Mouse (Mus musculus) erythroblast, adult 5-6 weeks (primary cell): Measurements from ENCODE around the gene Dmpk. TPM values are rescaled to one million over a fixed set of nuclear protein-coding genes. Genes with fewer than 3 reads are reported as not detected.

Experiments used
- ATAC-seq: replicated peaks from 2 replicates; pipeline ENCODE4 v1.8.0; 2016; ENCODE audit warnings: moderate number of reproducible peaks, mild to moderate bottlenecking, moderate TSS enrichment, inconsistent platforms; ENCODE audit not compliant: poor library complexity, low FRiP score, severe bottlenecking
- total RNA-seq, 2 experiments: library from RNA; stranded (forward) in 1 of 2; stranded (reverse) in 1 of 2; fragments of 150-400 nt in 1 of 2; fragments of 200-764, 138-1000 nt in 1 of 2; gene quantifications; 2 replicates each; pipeline versions ENCODE4 v1.2.3 to v1.2.4; 2015 to 2017; ENCODE audit warnings: low replicate concordance in 2 of 2

Gene Dmpk
- total RNA-seq, 2 experiments from 2014 or later, result 4.3 TPM; not detected in 1

GRCm38 (mm10) chr7:19074494-19074893 lies 9.2 kb upstream of the Dmpk start:
- no peak for ATAC-seq

DNA sequence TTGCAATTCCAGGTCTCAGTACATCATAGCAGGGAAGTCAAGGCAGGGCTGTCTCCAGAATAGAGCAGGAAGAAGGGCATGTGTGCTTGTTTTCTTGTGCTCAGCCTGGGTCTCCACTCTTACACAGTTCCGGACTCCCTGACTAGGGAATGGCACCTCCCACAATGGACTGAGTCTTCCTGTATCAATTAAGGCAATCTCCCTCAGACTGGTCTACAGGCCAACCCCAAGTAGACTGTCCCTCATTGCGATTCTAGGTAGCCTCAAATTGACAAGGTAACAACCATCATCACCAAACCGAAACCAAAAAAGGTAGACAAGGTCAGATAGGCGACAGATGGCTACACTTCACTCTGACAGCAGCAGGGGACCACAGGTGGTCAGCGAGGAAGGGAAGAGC lies 8.4 kb upstream of the Dmpk start:
- no peak for ATAC-seq

- ATAC-seq, result peak; percentile 92
Observed at GRCm38 (mm10) chr7:19075723-19076585, 7.7 kb upstream of the Dmpk start, which contains the start of gene Dmwd. Gene Dmwd, plus strand, starts transcription at chr7:19076227.

DNA sequence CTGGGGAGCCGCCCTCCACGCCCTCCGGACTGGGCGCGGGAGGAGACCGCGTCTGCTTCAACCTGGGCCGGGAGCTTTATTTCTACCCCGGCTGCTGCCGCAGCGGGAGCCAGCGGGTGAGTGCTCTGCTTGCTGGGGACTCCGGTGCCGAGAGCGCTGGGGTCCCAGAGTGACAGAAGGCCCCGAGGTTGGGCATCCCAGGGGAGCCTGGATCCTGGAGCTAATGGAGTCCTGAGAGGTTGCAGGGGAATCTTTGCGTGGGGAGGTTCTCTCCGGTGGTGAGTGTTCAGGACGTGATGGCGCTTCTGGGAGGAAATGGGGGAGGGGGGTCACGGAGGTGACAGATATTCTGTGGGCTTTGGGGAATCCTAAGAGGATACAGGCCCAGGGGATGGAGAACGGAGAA lies 7.1 kb upstream of the Dmpk start:
- ATAC-seq, result peak; percentile 55; the same call in 1 of the 2 replicates

GRCm38 (mm10) chr7:19077761-19078160 lies 5.9 kb upstream of the Dmpk start:
- no peak for ATAC-seq

GRCm38 (mm10) chr7:19078732-19079131 lies 4.9 kb upstream of the Dmpk start:
- ATAC-seq, result no peak

DNA sequence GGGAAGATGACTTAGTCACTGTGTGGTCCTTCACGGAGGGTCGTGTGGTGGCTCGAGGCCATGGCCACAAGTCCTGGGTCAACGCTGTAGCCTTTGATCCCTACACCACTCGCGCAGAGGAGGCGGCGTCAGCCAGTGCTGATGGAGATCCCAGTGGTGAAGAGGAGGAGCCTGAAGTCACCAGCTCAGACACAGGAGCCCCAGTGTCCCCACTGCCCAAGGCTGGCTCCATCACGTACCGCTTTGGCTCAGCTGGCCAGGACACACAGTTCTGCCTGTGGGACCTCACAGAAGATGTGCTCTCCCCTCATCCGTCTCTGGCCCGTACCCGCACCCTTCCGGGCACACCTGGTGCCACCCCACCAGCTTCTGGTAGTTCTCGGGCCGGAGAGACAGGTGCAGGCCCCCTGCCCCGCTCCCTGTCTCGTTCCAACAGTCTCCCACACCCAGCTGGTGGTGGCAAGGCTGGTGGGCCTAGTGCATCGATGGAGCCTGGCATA lies 3.1 kb upstream of the Dmpk start:
- ATAC-seq, result no peak

GRCm38 (mm10) chr7:19082171-19082570 lies 1.5 kb upstream of the Dmpk start:
- ATAC-seq, result no peak

DNA sequence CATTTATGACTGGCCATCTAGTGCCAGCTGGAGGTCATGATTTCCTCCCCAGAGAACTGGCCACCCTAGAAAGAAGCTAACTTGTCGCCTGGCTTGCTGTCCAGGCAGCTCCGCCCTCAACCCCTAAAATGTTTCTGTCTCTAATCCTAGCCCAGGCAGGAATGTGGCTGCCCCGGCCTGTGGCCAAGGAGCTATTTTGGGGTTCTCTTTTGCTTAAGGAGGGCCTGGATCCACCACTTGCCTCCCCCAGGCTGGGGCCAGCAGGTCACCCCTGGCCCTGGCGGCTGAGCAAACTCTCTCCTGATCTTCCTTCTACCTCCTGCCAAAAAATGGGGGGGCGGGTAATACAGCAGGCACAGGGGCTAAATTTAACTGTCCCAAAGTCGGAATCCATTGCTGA lies 553 bp upstream of the Dmpk start:
- no peak for ATAC-seq

- no peak for ATAC-seq
Observed at GRCm38 (mm10) chr7:19084277-19084771, 675 bp downstream of the Dmpk start.

- ATAC-seq, result no peak
Observed at GRCm38 (mm10) chr7:19084921-19085473, 1.3 kb downstream of the Dmpk start.

GRCm38 (mm10) chr7:19085495-19085894 lies 1.8 kb downstream of the Dmpk start:
- no peak for ATAC-seq

DNA sequence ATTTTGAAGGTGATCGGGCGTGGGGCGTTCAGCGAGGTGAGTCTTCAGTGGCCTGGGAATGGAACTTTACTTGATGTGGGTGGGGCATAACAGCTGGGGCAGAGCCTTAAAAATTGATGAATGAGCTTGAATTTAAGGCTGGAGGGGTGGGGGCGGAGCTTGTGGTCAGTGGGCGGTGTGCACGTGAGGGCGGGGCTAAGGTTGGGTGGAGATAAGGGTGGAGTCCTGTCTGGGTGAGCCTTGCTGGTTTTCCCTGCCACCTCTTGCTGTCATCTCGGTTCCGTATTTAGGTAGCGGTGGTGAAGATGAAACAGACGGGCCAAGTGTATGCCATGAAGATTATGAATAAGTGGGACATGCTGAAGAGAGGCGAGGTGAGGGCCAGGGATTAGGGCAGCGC lies 2.4 kb downstream of the Dmpk start:
- peak; percentile 87 for ATAC-seq

GRCm38 (mm10) chr7:19086760-19087159 lies 3.1 kb downstream of the Dmpk start:
- no peak for ATAC-seq

DNA sequence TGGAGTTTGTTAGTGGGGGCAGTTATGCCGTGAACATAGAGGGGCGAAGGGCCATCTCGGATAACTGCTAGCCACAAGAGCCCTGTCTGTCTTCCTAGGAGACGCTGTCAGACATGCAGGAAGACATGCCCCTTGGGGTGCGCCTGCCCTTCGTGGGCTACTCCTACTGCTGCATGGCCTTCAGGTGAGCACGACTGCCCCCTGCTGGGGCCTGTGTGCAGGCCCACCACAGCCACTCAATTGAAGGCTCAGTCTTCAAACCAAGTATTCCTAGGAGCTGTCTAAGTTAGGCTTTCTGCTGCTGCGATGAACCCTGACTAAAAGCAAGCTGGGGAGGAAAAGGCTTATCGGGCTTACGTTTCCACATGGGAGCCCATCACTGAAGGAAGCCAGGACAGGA lies 5.2 kb downstream of the Dmpk start:
- peak; percentile 43; the same call in 1 of the 2 replicates for ATAC-seq

DNA sequence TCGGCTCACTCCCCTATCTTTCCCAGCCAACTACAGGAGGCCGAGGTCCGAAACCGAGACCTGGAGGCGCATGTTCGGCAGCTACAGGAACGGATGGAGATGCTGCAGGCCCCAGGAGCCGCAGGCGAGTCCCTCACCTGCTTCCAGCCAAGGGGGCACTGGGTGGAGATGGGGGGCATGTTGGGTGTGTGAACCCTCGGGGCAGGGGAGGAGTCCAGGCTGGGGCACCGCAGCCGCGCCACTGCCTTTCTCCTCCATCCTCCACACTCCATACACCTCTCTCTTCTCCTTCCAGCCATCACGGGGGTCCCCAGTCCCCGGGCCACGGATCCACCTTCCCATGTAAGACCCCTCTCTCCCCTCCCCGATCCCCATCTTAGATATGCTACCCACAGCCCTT lies 8.3 kb downstream of the Dmpk start:
- no peak for ATAC-seq

DNA sequence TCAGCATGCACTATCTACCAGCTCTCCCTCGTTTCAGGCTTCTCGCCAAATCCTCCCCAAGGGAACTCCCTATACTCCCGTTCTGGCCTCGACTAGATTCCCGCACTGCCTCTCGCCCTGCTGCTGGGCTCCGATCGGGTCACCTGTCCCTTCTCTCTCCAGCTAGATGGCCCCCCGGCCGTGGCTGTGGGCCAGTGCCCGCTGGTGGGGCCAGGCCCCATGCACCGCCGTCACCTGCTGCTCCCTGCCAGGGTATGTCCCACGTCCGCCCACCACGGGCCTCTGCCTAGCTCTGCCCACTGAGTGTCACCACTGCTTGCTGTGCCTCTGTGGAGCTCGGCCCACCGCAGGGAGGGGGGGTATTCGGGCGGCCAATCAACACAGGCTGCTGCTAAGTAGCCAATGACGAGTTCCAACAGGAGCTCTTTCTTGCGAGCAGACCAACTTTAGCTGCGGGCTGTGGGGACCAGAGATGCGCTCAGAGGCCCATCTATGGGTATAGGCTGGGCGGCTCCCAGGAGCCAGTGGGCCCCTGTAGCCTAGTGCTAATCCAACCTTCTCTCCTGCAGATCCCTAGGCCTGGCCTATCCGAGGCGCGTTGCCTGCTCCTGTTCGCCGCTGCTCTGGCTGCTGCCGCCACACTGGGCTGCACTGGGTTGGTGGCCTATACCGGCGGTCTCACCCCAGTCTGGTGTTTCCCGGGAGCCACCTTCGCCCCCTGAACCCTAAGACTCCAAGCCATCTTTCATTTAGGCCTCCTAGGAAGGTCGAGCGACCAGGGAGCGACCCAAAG lies 8.9 kb downstream of the Dmpk start:
- no peak for ATAC-seq

DNA sequence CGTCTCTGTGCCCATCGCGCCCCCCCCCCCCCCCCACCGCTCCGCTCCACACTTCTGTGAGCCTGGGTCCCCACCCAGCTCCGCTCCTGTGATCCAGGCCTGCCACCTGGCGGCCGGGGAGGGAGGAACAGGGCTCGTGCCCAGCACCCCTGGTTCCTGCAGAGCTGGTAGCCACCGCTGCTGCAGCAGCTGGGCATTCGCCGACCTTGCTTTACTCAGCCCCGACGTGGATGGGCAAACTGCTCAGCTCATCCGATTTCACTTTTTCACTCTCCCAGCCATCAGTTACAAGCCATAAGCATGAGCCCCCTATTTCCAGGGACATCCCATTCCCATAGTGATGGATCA lies 9.5 kb downstream of the Dmpk start:
- ATAC-seq, result peak; percentile 81

GRCm38 (mm10) chr7:19093537-19094385 lies 10.1 kb downstream of the Dmpk start:
- ATAC-seq, result peak; percentile 67

- no peak for ATAC-seq
Observed at GRCm38 (mm10) chr7:19094471-19094825, 10.8 kb downstream of the Dmpk start, which contains the start of gene Six5. Gene Six5, plus strand, starts transcription at chr7:19094594.
